Mouse (Mus musculus): ENCODE data around the gene Ugt1a6a. TPM values are rescaled to one million over a fixed set of nuclear protein-coding genes. Genes with fewer than 3 reads are reported as not detected.

Ugt1a6a gene
- polyA plus RNA-seq, 1 experiment: 2.1 TPM

GRCm38 (mm10) chr1:88227482-88227881 is 92.9 kb downstream of the Ugt1a6a start:
- Histone ChIP-seq H3K4me1 (ENCODE audit: control insufficient read depth, insufficient read depth, insufficient read length, low read length) (peaks cover 3% of the 10 kb centered on the region; the same call in 1 of the 2 replicates), H3K4me3 (ENCODE audit: low read depth, low read length) (no peak overlapping the region), H3K27me3 (ENCODE audit: control insufficient read depth, insufficient read depth, low read length) (no peaks in the 10 kb centered on the region), H3K36me3 (ENCODE audit: control insufficient read depth, insufficient read depth, low read length) (no peaks in the 10 kb centered on the region), H3K27ac (ENCODE audit: insufficient read depth, low read depth, low read length) (no peak overlapping the region)
- 61% methylated on average over 2 of the region's 2 CpGs for WGBS
- TF ChIP-seq CTCF (IDR thresholded peaks at IDR 0.05; ENCODE audit: extremely low read depth, insufficient read length, insufficient replicate concordance, low read depth, low read length): no peak
- no peak for TF ChIP-seq POLR2A (IDR thresholded peaks at IDR 0.05; ENCODE audit: low read depth, low read length)

GRCm38 (mm10) chr1:88228121-88228520 is 93.5 kb downstream of the Ugt1a6a start:
- Histone ChIP-seq H3K36me3 (ENCODE audit: control insufficient read depth, insufficient read depth, low read length) (no peaks in the 10 kb centered on the region), H3K4me3 (ENCODE audit: low read depth, low read length) (no peak overlapping the region), H3K27ac (ENCODE audit: insufficient read depth, low read depth, low read length) (no peak overlapping the region), H3K4me1 (ENCODE audit: control insufficient read depth, insufficient read depth, insufficient read length, low read length) (peaks cover 3% of the 10 kb centered on the region; the same call in 1 of the 2 replicates), H3K27me3 (ENCODE audit: control insufficient read depth, insufficient read depth, low read length) (no peaks in the 10 kb centered on the region)
- 71% methylated on average over 7 of the region's 7 CpGs for WGBS
- TF ChIP-seq POLR2A (IDR thresholded peaks at IDR 0.05; ENCODE audit: low read depth, low read length) (no peak), CTCF (IDR thresholded peaks at IDR 0.05; ENCODE audit: extremely low read depth, insufficient read length, insufficient replicate concordance, low read depth, low read length) (no peak)

- Histone ChIP-seq H3K27me3 (ENCODE audit: control insufficient read depth, insufficient read depth, low read length) (no peaks in the 10 kb centered on the region), H3K27ac (ENCODE audit: insufficient read depth, low read depth, low read length) (no peak overlapping the region), H3K36me3 (ENCODE audit: control insufficient read depth, insufficient read depth, low read length) (no peaks in the 10 kb centered on the region), H3K4me3 (ENCODE audit: low read depth, low read length) (no peak overlapping the region), H3K4me1 (ENCODE audit: control insufficient read depth, insufficient read depth, insufficient read length, low read length) (peaks cover 3% of the 10 kb centered on the region; the same call in 1 of the 2 replicates)
- WGBS: 81% methylated on average over 3 of the region's 3 CpGs
- TF ChIP-seq POLR2A (IDR thresholded peaks at IDR 0.05; ENCODE audit: low read depth, low read length): no peak
These were observed 95.0 kb downstream of the Ugt1a6a start for GRCm38 (mm10) chr1:88229566-88229965.

GRCm38 (mm10) chr1:88229986-88230385 is 95.4 kb downstream of the Ugt1a6a start:
- Histone ChIP-seq H3K36me3 (ENCODE audit: control insufficient read depth, insufficient read depth, low read length) (no peaks in the 10 kb centered on the region), H3K27ac (ENCODE audit: insufficient read depth, low read depth, low read length) (no peak overlapping the region), H3K4me1 (ENCODE audit: control insufficient read depth, insufficient read depth, insufficient read length, low read length) (peaks cover 3% of the 10 kb centered on the region; the same call in 1 of the 2 replicates), H3K27me3 (ENCODE audit: control insufficient read depth, insufficient read depth, low read length) (no peaks in the 10 kb centered on the region), H3K4me3 (ENCODE audit: low read depth, low read length) (no peak overlapping the region)
- TF ChIP-seq POLR2A (IDR thresholded peaks at IDR 0.05; ENCODE audit: low read depth, low read length) (no peak), CTCF (IDR thresholded peaks at IDR 0.05; ENCODE audit: extremely low read depth, insufficient read length, insufficient replicate concordance, low read depth, low read length) (no peak)
- 87% methylated on average over 5 of the region's 5 CpGs for WGBS

GRCm38 (mm10) chr1:88230421-88230820 is 95.8 kb downstream of the Ugt1a6a start:
- H3K27ac ChIP-seq (ENCODE audit: insufficient read depth, low read depth, low read length): no peak overlapping the region
- 71% methylated on average over 7 of the region's 7 CpGs for WGBS
- no peak overlapping the region for H3K4me3 ChIP-seq (ENCODE audit: low read depth, low read length)
- H3K4me1 ChIP-seq (ENCODE audit: control insufficient read depth, insufficient read depth, insufficient read length, low read length): peaks cover 3% of the 10 kb centered on the region; the same call in 1 of the 2 replicates
- H3K27me3 ChIP-seq (ENCODE audit: control insufficient read depth, insufficient read depth, low read length): no peaks in the 10 kb centered on the region
- no peaks in the 10 kb centered on the region for H3K36me3 ChIP-seq (ENCODE audit: control insufficient read depth, insufficient read depth, low read length)
- TF ChIP-seq POLR2A (IDR thresholded peaks at IDR 0.05; ENCODE audit: low read depth, low read length) (no peak), CTCF (IDR thresholded peaks at IDR 0.05; ENCODE audit: extremely low read depth, insufficient read length, insufficient replicate concordance, low read depth, low read length) (no peak)

- Histone ChIP-seq H3K27me3 (ENCODE audit: control insufficient read depth, insufficient read depth, low read length) (no peaks in the 10 kb centered on the region), H3K4me3 (ENCODE audit: low read depth, low read length) (no peak overlapping the region), H3K36me3 (ENCODE audit: control insufficient read depth, insufficient read depth, low read length) (no peaks in the 10 kb centered on the region), H3K27ac (ENCODE audit: insufficient read depth, low read depth, low read length) (no peak overlapping the region), H3K4me1 (ENCODE audit: control insufficient read depth, insufficient read depth, insufficient read length, low read length) (peaks cover 3% of the 10 kb centered on the region; the same call in 1 of the 2 replicates)
- no peak for TF ChIP-seq CTCF (IDR thresholded peaks at IDR 0.05; ENCODE audit: extremely low read depth, insufficient read length, insufficient replicate concordance, low read depth, low read length)
- TF ChIP-seq POLR2A (IDR thresholded peaks at IDR 0.05; ENCODE audit: low read depth, low read length): no peak
- 78% methylated on average over 6 of the region's 6 CpGs for WGBS
These were observed 96.6 kb downstream of the Ugt1a6a start for GRCm38 (mm10) chr1:88230981-88231802.

- no peak for TF ChIP-seq CTCF (IDR thresholded peaks at IDR 0.05; ENCODE audit: extremely low read depth, insufficient read length, insufficient replicate concordance, low read depth, low read length)
- no peak for TF ChIP-seq POLR2A (IDR thresholded peaks at IDR 0.05; ENCODE audit: low read depth, low read length)
- no peak overlapping the region for H3K27ac ChIP-seq (ENCODE audit: insufficient read depth, low read depth, low read length)
- peaks cover 2% of the 10 kb centered on the region; the same call in 1 of the 2 replicates for H3K4me1 ChIP-seq (ENCODE audit: control insufficient read depth, insufficient read depth, insufficient read length, low read length)
- no peaks in the 10 kb centered on the region for H3K27me3 ChIP-seq (ENCODE audit: control insufficient read depth, insufficient read depth, low read length)
- H3K4me3 ChIP-seq (ENCODE audit: low read depth, low read length): no peak overlapping the region
- no peaks in the 10 kb centered on the region for H3K36me3 ChIP-seq (ENCODE audit: control insufficient read depth, insufficient read depth, low read length)
- 69% methylated on average over 7 of the region's 7 CpGs for WGBS
These were observed 97.3 kb downstream of the Ugt1a6a start for GRCm38 (mm10) chr1:88231803-88232499.

All from small intestine, adult 2 months (tissue).